Comparison of ENCODE assay signal across 10 mouse cellular contexts in genomic region chr9:102687943-102688342, GRCm38 (mm10). TPM values are rescaled to one million over a fixed set of nuclear protein-coding genes. Genes with fewer than 3 reads are reported as not detected.
DNase-seq lines count a peak whose midpoint lies in the region; ATAC-seq lines count a peak whose summit lies in the region.
"Had no signal": no experiment of that assay in that cellular context is flagged by ENCODE, and none has a peak within 500 bp of the region (broad histone marks: within the 10 kb centered on the region; RNA-seq: fewer than 3 reads in every experiment).

No protein-coding gene starts in this region.

- no peaks in the 10 kb centered on the region for H3K36me3 ChIP-seq in kidney, embryonic 16.5 days (ENCODE audit: insufficient read depth, low read length)
- no peaks in the 10 kb centered on the region for H3K36me3 ChIP-seq in embryonic facial prominence, embryonic 15.5 days
- no peaks in the 10 kb centered on the region for H3K36me3 ChIP-seq in limb, embryonic 15.5 days
- no peaks in the 10 kb centered on the region for H3K36me3 ChIP-seq in liver, embryonic 11.5 days (ENCODE audit: control insufficient read depth, insufficient read depth, low read length)
- H3K36me3 ChIP-seq: embryonic facial prominence, embryonic 12.5 days; liver, embryonic 15.5 days had no signal

- no peak overlapping the region for H3K27ac ChIP-seq in kidney, embryonic 16.5 days (ENCODE audit: low read length)
- peak overlapping the region; percentile 55 for H3K27ac ChIP-seq in embryonic facial prominence, embryonic 15.5 days (replicated peaks)
- H3K27ac ChIP-seq in limb, embryonic 15.5 days, result peak overlapping the region; percentile 44
- no peak overlapping the region for H3K27ac ChIP-seq in liver, embryonic 11.5 days (ENCODE audit: low read depth, low read length)
- H3K27ac ChIP-seq: embryonic facial prominence, embryonic 12.5 days; liver, embryonic 15.5 days had no signal

- DNase-seq in cerebellum, adult 9-11 months, result peak; percentile 26
- no peak for DNase-seq in cerebellum, postnatal 36 days
- DNase-seq in kidney, postnatal 25 days, result peak; percentile 48 to 49
- DNase-seq in thymus, postnatal 14 days, result no peak
- DNase-seq in liver, embryonic 11.5 days (ENCODE audit: low spot score), result no peak

- peaks cover 17% of the 10 kb centered on the region for H3K4me1 ChIP-seq in kidney, embryonic 16.5 days (ENCODE audit: insufficient read depth, low read length)
- peaks cover 44% of the 10 kb centered on the region for H3K4me1 ChIP-seq in embryonic facial prominence, embryonic 15.5 days
- H3K4me1 ChIP-seq in limb, embryonic 15.5 days, result peaks cover 47% of the 10 kb centered on the region
- peaks cover 6% of the 10 kb centered on the region; the same call in 1 of the 2 replicates for H3K4me1 ChIP-seq in liver, embryonic 11.5 days (replicated peaks; ENCODE audit: control insufficient read depth, insufficient read depth, low read length)
- H3K4me1 ChIP-seq: liver, embryonic 15.5 days had no signal

- no peaks in the 10 kb centered on the region for H3K9me3 ChIP-seq in kidney, embryonic 16.5 days (ENCODE audit: low read length)
- no peaks in the 10 kb centered on the region for H3K9me3 ChIP-seq in embryonic facial prominence, embryonic 15.5 days (replicated peaks)
- no peaks in the 10 kb centered on the region for H3K9me3 ChIP-seq in limb, embryonic 15.5 days
- H3K9me3 ChIP-seq in liver, embryonic 11.5 days (ENCODE audit: control insufficient read depth, low read length), result no peaks in the 10 kb centered on the region
- H3K9me3 ChIP-seq: embryonic facial prominence, embryonic 12.5 days; liver, embryonic 15.5 days had no signal

- H3K4me3 ChIP-seq in kidney, embryonic 16.5 days (ENCODE audit: low read length), result no peak overlapping the region
- no peak overlapping the region for H3K4me3 ChIP-seq in embryonic facial prominence, embryonic 15.5 days (replicated peaks)
- no peak overlapping the region for H3K4me3 ChIP-seq in limb, embryonic 15.5 days
- no peak overlapping the region for H3K4me3 ChIP-seq in liver, embryonic 11.5 days (ENCODE audit: low read depth, low read length)
- H3K4me3 ChIP-seq: embryonic facial prominence, embryonic 12.5 days; liver, embryonic 15.5 days had no signal

- no peak overlapping the region for H3K4me2 ChIP-seq in kidney, embryonic 16.5 days (replicated peaks; ENCODE audit: low read depth, low read length)
- no peak overlapping the region for H3K4me2 ChIP-seq in embryonic facial prominence, embryonic 15.5 days (replicated peaks)
- no peak overlapping the region for H3K4me2 ChIP-seq in limb, embryonic 15.5 days
- no peak overlapping the region for H3K4me2 ChIP-seq in liver, embryonic 11.5 days
- H3K4me2 ChIP-seq: embryonic facial prominence, embryonic 12.5 days; liver, embryonic 15.5 days had no signal

- WGBS in kidney, embryonic 16.5 days, result 47% methylated on average over 4 of the region's 4 CpGs
- WGBS in embryonic facial prominence, embryonic 15.5 days, result 18% methylated on average over 4 of the region's 4 CpGs
- WGBS in limb, embryonic 15.5 days, result 17% methylated on average over 4 of the region's 4 CpGs
- 58% methylated on average over 4 of the region's 4 CpGs for WGBS in liver, embryonic 11.5 days

- no peak for ATAC-seq in kidney, embryonic 16.5 days (ENCODE audit: low FRiP score, low TSS enrichment)
- ATAC-seq in embryonic facial prominence, embryonic 15.5 days (ENCODE audit: insufficient number of reproducible peaks, low FRiP score, low TSS enrichment, low read depth), result no peak
- 0 out of 2 replicates have a peak, but pooled peaks have one; percentile 22 for ATAC-seq in limb, embryonic 15.5 days (ENCODE audit: insufficient number of reproducible peaks, low FRiP score, low TSS enrichment, low read depth)
- ATAC-seq in liver, embryonic 11.5 days (replicated peaks; ENCODE audit: low FRiP score), result no peak

- no peak overlapping the region for H3K9ac ChIP-seq in kidney, embryonic 16.5 days (replicated peaks; ENCODE audit: low read length)
- no peak overlapping the region for H3K9ac ChIP-seq in embryonic facial prominence, embryonic 15.5 days
- no peak overlapping the region for H3K9ac ChIP-seq in limb, embryonic 15.5 days
- no peak overlapping the region for H3K9ac ChIP-seq in liver, embryonic 11.5 days (ENCODE audit: low read depth, low read length)
- H3K9ac ChIP-seq: embryonic facial prominence, embryonic 12.5 days; liver, embryonic 15.5 days had no signal

- H3K27me3 ChIP-seq in kidney, embryonic 16.5 days (ENCODE audit: insufficient read depth, low read length), result peaks cover 5% of the 10 kb centered on the region; the same call in 1 of the 2 replicates
- H3K27me3 ChIP-seq in embryonic facial prominence, embryonic 15.5 days, result no peaks in the 10 kb centered on the region
- no peaks in the 10 kb centered on the region for H3K27me3 ChIP-seq in limb, embryonic 15.5 days
- peaks cover 30% of the 10 kb centered on the region for H3K27me3 ChIP-seq in liver, embryonic 11.5 days (replicated peaks; ENCODE audit: control insufficient read depth, insufficient read depth, low read length)

RNA-seq across cellular contexts. Expression of gene Amotl2, which starts 28.5 kb away (rescaled TPM):
- polyA plus RNA-seq in kidney, embryonic 16.5 days (2015; fragmentation: Nextera tagmentation; extraction: Ambion mirVana), result 40.9 and 41.5 TPM in 2 replicates
- polyA plus RNA-seq in embryonic facial prominence, embryonic 15.5 days (2015; fragmentation: Nextera tagmentation; extraction: Ambion mirVana), result 53.6 and 53.7 TPM in 2 replicates
- 60.7 and 61.5 TPM in 2 replicates for polyA plus RNA-seq in limb, embryonic 15.5 days (2015; fragmentation: Nextera tagmentation; extraction: Ambion mirVana)
- polyA plus RNA-seq in liver, embryonic 11.5 days (2014; fragmentation: Nextera tagmentation; extraction: Ambion mirVana), result 17.4 and 18.8 TPM in 2 replicates

Comparison
In these comparisons a context has a peak if more than half of its experiments do, and no peak if none do; other contexts are left out.
1. DNase-seq: peak in cerebellum, adult 9-11 months (single experiment) and kidney, postnatal 25 days (2 of 2); none in cerebellum, postnatal 36 days (0 of 2), thymus, postnatal 14 days (single experiment) and liver, embryonic 11.5 days (single experiment).
2. H3K27ac ChIP-seq: peak in embryonic facial prominence, embryonic 15.5 days (single experiment) and limb, embryonic 15.5 days (single experiment); none in kidney, embryonic 16.5 days (single experiment) and liver, embryonic 11.5 days (single experiment).